Comparison of ENCODE assay signal across 8 mouse cellular contexts in the genomic region with DNA sequence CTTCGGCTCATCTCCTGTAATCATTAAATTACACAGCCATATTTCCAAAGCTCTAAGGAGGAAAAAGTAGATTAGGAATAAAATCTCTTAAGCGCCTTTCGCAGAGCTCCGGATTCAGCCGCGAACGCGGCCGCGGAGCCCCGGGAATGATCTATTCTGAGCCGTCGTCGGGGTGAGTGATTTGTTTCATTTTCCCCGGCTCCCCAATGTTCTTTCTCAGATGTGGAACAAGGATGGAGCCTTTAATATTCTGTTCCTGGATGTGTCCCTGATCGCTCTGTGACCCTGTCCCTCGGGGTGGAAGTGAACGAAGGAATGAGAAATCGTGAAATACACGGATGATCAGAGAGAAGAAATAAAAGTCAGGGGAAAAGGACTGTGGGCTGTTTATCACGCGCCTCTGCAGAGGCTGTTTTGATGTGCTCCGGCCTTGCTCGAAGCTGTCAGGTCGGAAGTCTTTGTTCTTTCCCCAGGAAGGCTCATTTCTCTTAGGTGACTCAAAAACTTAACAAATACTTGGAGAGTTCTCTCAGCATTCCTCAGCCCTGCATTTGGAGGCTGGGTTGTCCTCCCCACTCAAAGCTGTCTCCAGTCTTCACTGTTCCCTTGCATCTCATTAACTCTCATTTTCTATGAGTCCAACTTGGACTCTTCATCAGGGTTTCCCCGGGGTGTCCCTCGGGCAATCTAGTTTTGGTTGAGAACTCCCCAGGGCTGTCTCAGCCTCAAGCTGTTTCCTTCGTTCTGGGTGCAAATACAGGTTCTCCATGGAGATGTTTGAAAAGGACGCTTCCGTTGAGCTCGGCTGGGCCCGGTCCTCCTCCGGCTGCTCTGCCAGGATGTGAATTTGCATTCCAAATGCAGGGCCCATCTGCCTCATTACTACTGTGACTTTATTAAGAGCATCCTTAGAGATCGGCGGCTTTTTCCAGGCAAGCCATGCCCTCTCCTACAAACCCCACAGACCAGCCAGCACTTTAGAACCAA. TPM values are rescaled to one million over a fixed set of nuclear protein-coding genes. Genes with fewer than 3 reads are reported as not detected.
DNase-seq lines count a peak whose midpoint lies in the region; ATAC-seq and TF ChIP-seq lines count a peak whose summit lies in the region.

No protein-coding gene starts in this region.

- H3K79me2 ChIP-seq in liver, adult 2 months (ENCODE audit: control insufficient read depth, insufficient read depth, low read length), result no peaks in the 10 kb centered on the region

- peak overlapping the region; percentile 11; the same call in 1 of the 2 replicates for H3K9ac ChIP-seq in liver, adult 2 months (ENCODE audit: low read depth, low read length)
- H3K9ac ChIP-seq in heart, embryonic 14.5 days (ENCODE audit: low read length), result peak overlapping the region; percentile 63
- peak overlapping the region; percentile 3; the same call in 1 of the 2 replicates for H3K9ac ChIP-seq in liver, embryonic 13.5 days

- no peaks in the 10 kb centered on the region for H3K36me3 ChIP-seq in liver, adult 2 months (ENCODE audit: control insufficient read depth, insufficient read depth, low read length)
- no peaks in the 10 kb centered on the region for H3K36me3 ChIP-seq in heart, embryonic 14.5 days (ENCODE audit: control insufficient read depth, insufficient read depth, low read length)
- H3K36me3 ChIP-seq in liver, embryonic 13.5 days, result no peaks in the 10 kb centered on the region
- no peaks in the 10 kb centered on the region for H3K36me3 ChIP-seq in small intestine, adult 2 months (ENCODE audit: control insufficient read depth, insufficient read depth, low read length)

- H3K4me1 ChIP-seq in liver, adult 2 months (ENCODE audit: control insufficient read depth, insufficient read depth, low read length), result no peaks in the 10 kb centered on the region
- H3K4me1 ChIP-seq in heart, embryonic 14.5 days (ENCODE audit: control insufficient read depth in 2 of 2, insufficient read depth in 2 of 2, low read length in 2 of 2), result peaks cover 3 to 11% of the 10 kb centered on the region in 2 experiments; a peak in 1 of 4 replicates
- peaks cover 22% of the 10 kb centered on the region for H3K4me1 ChIP-seq in liver, embryonic 13.5 days (replicated peaks)
- H3K4me1 ChIP-seq in small intestine, adult 2 months (ENCODE audit: control insufficient read depth, insufficient read depth, insufficient read length, low read length), result no peaks in the 10 kb centered on the region

- H3K9me3 ChIP-seq in heart, embryonic 14.5 days (ENCODE audit: control insufficient read depth, low read length), result no peaks in the 10 kb centered on the region
- no peaks in the 10 kb centered on the region for H3K9me3 ChIP-seq in liver, embryonic 13.5 days (replicated peaks)

- no peak for ATAC-seq in heart, embryonic 14.5 days (ENCODE audit: insufficient number of reproducible peaks, insufficient read depth, low FRiP score, low read depth)
- ATAC-seq in liver, embryonic 13.5 days (ENCODE audit: low read depth), result no peak

- H3K27me3 ChIP-seq in liver, adult 2 months (ENCODE audit: control insufficient read depth, insufficient read depth, low read length), result no peaks in the 10 kb centered on the region
- H3K27me3 ChIP-seq in heart, embryonic 14.5 days (ENCODE audit: control insufficient read depth, insufficient read depth, low read length), result peaks cover 19% of the 10 kb centered on the region
- H3K27me3 ChIP-seq in liver, embryonic 13.5 days, result peaks cover 59% of the 10 kb centered on the region
- H3K27me3 ChIP-seq in small intestine, adult 2 months (ENCODE audit: control insufficient read depth, insufficient read depth, low read length), result 0 out of 2 replicates have a peak, but pooled peaks cover 13% of the 10 kb centered on the region

- intact Hi-C loops in gastrocnemius, postnatal 14 days (cut with DNase I; ENCODE audit: low total_unique reads), result no loop called here

- TF ChIP-seq POLR2A in liver, adult 2 months (IDR thresholded peaks at IDR 0.05; ENCODE audit: extremely low read depth, insufficient read depth, low read length), result no peak
- TF ChIP-seq POLR2A in small intestine, adult 2 months (IDR thresholded peaks at IDR 0.05; ENCODE audit: low read depth, low read length), result no peak

- H3K4me2 ChIP-seq in heart, embryonic 14.5 days (ENCODE audit: low read length), result peak overlapping the region; percentile 69
- peak overlapping the region; percentile 60 for H3K4me2 ChIP-seq in liver, embryonic 13.5 days

- TF ChIP-seq CTCF in liver, adult 2 months (IDR thresholded peaks at IDR 0.05; ENCODE audit: low read depth, low read length), result no peak
- TF ChIP-seq CTCF in small intestine, adult 2 months (IDR thresholded peaks at IDR 0.05; ENCODE audit: extremely low read depth, insufficient read length, insufficient replicate concordance, low read depth, low read length), result 0 out of 2 replicates have a peak, but pooled peaks have one; percentile 4

- DNase-seq in liver, adult 2 months (ENCODE audit: extremely low read depth, low read depth, low spot score), result no peak
- DNase-seq in liver, result no peak
- DNase-seq in brain, adult 2 months (ENCODE audit: low read depth, low spot score), result peak; percentile 62
- no peak for DNase-seq in liver, embryonic 13.5 days
- no peak for DNase-seq in gastrocnemius, postnatal 14 days
- DNase-seq in urinary bladder, postnatal 25 days (ENCODE audit: low spot score), result no peak

- H3K4me3 ChIP-seq in liver, adult 2 months (ENCODE audit: insufficient read depth, low read depth, low read length), result peak overlapping the region; percentile 23
- H3K4me3 ChIP-seq in heart, embryonic 14.5 days (ENCODE audit: control insufficient read depth in 1 of 2, insufficient read depth in 1 of 2, low read depth in 1 of 2, low read length in 2 of 2), result peak overlapping the region; percentile 47 to 48
- peak overlapping the region; percentile 34 for H3K4me3 ChIP-seq in liver, embryonic 13.5 days (replicated peaks)
- H3K4me3 ChIP-seq in small intestine, adult 2 months (ENCODE audit: low read depth, low read length), result peak overlapping the region; percentile 53

- no peak overlapping the region for H3K27ac ChIP-seq in liver, adult 2 months (replicated peaks; ENCODE audit: insufficient read depth, low read depth, low read length)
- H3K27ac ChIP-seq in heart, embryonic 14.5 days (replicated peaks in 1 of 2; ENCODE audit: control insufficient read depth in 1 of 2, insufficient read depth in 1 of 2, low read depth in 2 of 2, low read length in 2 of 2), result no peak overlapping the region
- no peak overlapping the region for H3K27ac ChIP-seq in liver, embryonic 13.5 days
- H3K27ac ChIP-seq in small intestine, adult 2 months (ENCODE audit: insufficient read depth, low read depth, low read length), result no peak overlapping the region

- 30% methylated on average over 35 of the region's 35 CpGs for WGBS in liver, adult 2 months
- WGBS in heart, embryonic 14.5 days, result 6% methylated on average over 35 of the region's 35 CpGs
- 20% methylated on average over 35 of the region's 35 CpGs for WGBS in liver, embryonic 13.5 days (ENCODE audit: insufficient replicate concordance)
- 30% methylated on average over 35 of the region's 35 CpGs for WGBS in small intestine, adult 2 months

RNA-seq across cellular contexts. Expression of a gene that starts 28.9 kb away (rescaled TPM):
- 184 and 203 TPM in 2 replicates for total RNA-seq in liver, adult 2 months (2014; rRNA removed)
- polyA plus RNA-seq in liver, adult 2 months (2012; rRNA removed), result 88.8 and 114 TPM in 2 replicates
- 251 and 261 TPM in 2 replicates for polyA plus RNA-seq in heart, embryonic 14.5 days (2014; fragmentation: Nextera tagmentation; extraction: Ambion mirVana)
- 77.5 and 87.5 TPM in 2 replicates for polyA plus RNA-seq in liver, embryonic 13.5 days (2015; fragmentation: Nextera tagmentation; extraction: Ambion mirVana)
- 29.8 and 53.9 TPM in 2 replicates for polyA plus RNA-seq in small intestine, adult 2 months (2012; rRNA removed)
- total RNA-seq in gastrocnemius, postnatal 14 days (2021), result 100 to 1,000 TPM; 129 to 148 TPM

Comparison
In these comparisons a context has a peak if more than half of its experiments do, and no peak if none do; other contexts are left out.
1. H3K9ac ChIP-seq: peak in every context shown above with its lines; median percentile 63 in heart, embryonic 14.5 days; 11 in liver, adult 2 months; 3 in liver, embryonic 13.5 days.